Mouse (Mus musculus) spleen, adult 2 months (tissue): ENCODE measurements around the gene Serinc3. TPM values are rescaled to one million over a fixed set of nuclear protein-coding genes. Genes with fewer than 3 reads are reported as not detected.
A peak's percentile ranks its signal among the peaks of the same experiment; 100 is the strongest.

Source experiments
- DNase-seq, 2 experiments: peaks; one replicate each; pipeline versions ENCODE4 v3.0.0 to v3.0.0-alpha.2; 2012 to 2021; ENCODE audit warnings: low spot score in 2 of 2, low read depth in 1 of 2
- H3K27ac ChIP-seq: fragments of 200-500 bp; 2 replicates; pipeline ENCODE4 v1.5.1; 2012; ENCODE audit warnings: low read length, inconsistent platforms; ENCODE audit not compliant: insufficient read depth
- H3K27me3 ChIP-seq: fragments of 200-500 bp; 2 replicates; pipeline ENCODE4 v1.6.1; 2012; ENCODE audit warnings: mild to moderate bottlenecking, moderate library complexity, low read length, inconsistent platforms; ENCODE audit not compliant: control insufficient read depth, insufficient read depth
- H3K36me3 ChIP-seq: fragments of 200-500 bp; 2 replicates; pipeline ENCODE4 v1.6.1; 2012; ENCODE audit warnings: mild to moderate bottlenecking, low read length, inconsistent platforms; ENCODE audit not compliant: control insufficient read depth, insufficient read depth
- H3K4me1 ChIP-seq: fragments of 200-500 bp; 2 replicates; pipeline ENCODE4 v1.6.1; 2011; ENCODE audit warnings: inconsistent platforms; ENCODE audit not compliant: control insufficient read depth, insufficient read depth, insufficient read length
- H3K4me3 ChIP-seq: fragments of 200-500 bp; 2 replicates; pipeline ENCODE4 v1.5.1; 2011; ENCODE audit warnings: mild to moderate bottlenecking, inconsistent platforms; ENCODE audit not compliant: insufficient read depth, insufficient read length; ENCODE audit errors: extremely low read depth
- CTCF ChIP-seq: fragments of 200-500 bp; IDR thresholded peaks from 2 replicates; pipeline ENCODE4 v1.5.1; 2011; ENCODE audit warnings: mild to moderate bottlenecking, inconsistent platforms; ENCODE audit not compliant: insufficient read depth, insufficient read length, insufficient replicate concordance; ENCODE audit errors: extremely low read depth
- POLR2A ChIP-seq: fragments of 200-500 bp; IDR thresholded peaks from 2 replicates; pipeline ENCODE4 v1.6.1; 2011; ENCODE audit warnings: low read depth, low read length, inconsistent platforms
- WGBS: fragments of 180-500 bp; shearing (Covaris S2); methylation state at CpG from one replicate; pipeline ENCODE4 v1.1.7; 2018; 5-methylcytosine and 5-hydroxymethylcytosine counted together
- polyA plus RNA-seq: library from polyadenylated mRNA; depleted of rRNA; stranded (reverse); fragments of >200 nt; gene quantifications from 2 replicates; pipeline ENCODE4 v1.2.3, GENCODE M21; 2012

The Serinc3 gene
- polyA plus RNA-seq, 1 experiment = 443 TPM

- Histone ChIP-seq H3K36me3 (peaks cover 1% of the 10 kb centered on the region; the same call in 1 of the 2 replicates), H3K27me3 (no peaks in the 10 kb centered on the region), H3K4me3 (no peak overlapping the region), H3K4me1 (peaks cover 37% of the 10 kb centered on the region), H3K27ac (peak overlapping the region; percentile 95)
- 24% methylated on average over 2 of the region's 2 CpGs for WGBS
- no peak for TF ChIP-seq CTCF
- no peak for TF ChIP-seq POLR2A
- peak; percentile 74 to 94 for DNase-seq
These were observed 17.8 kb upstream of the Serinc3 start for GRCm38 (mm10) chr2:163662698-163663221.

GRCm38 (mm10) chr2:163662076-163662475 is 17.1 kb upstream of the Serinc3 start:
- DNase-seq = no peak
- H3K4me1 ChIP-seq = peaks cover 37% of the 10 kb centered on the region
- peaks cover 1% of the 10 kb centered on the region; the same call in 1 of the 2 replicates for H3K36me3 ChIP-seq
- WGBS = 50% methylated on average over 5 of the region's 5 CpGs
- peak overlapping the region; percentile 0; the same call in 1 of the 2 replicates for H3K4me3 ChIP-seq
- no peaks in the 10 kb centered on the region for H3K27me3 ChIP-seq
- TF ChIP-seq CTCF = no peak
- no peak for TF ChIP-seq POLR2A
- peak overlapping the region; percentile 95 for H3K27ac ChIP-seq

GRCm38 (mm10) chr2:163661371-163661850 is 16.5 kb upstream of the Serinc3 start:
- peaks cover 1% of the 10 kb centered on the region; the same call in 1 of the 2 replicates for H3K36me3 ChIP-seq
- peak overlapping the region; percentile 12; the same call in 1 of the 2 replicates for H3K4me3 ChIP-seq
- H3K4me1 ChIP-seq = peaks cover 34% of the 10 kb centered on the region
- no peak for DNase-seq
- H3K27ac ChIP-seq = peak overlapping the region; percentile 95
- 58% methylated on average over 6 of the region's 6 CpGs for WGBS
- TF ChIP-seq POLR2A (no peak), CTCF (no peak)
- no peaks in the 10 kb centered on the region for H3K27me3 ChIP-seq

- DNase-seq = no peak
- 41% methylated on average over 5 of the region's 5 CpGs for WGBS
- peaks cover 1% of the 10 kb centered on the region; the same call in 1 of the 2 replicates for H3K36me3 ChIP-seq
- TF ChIP-seq CTCF = no peak
- no peak for TF ChIP-seq POLR2A
- H3K27me3 ChIP-seq = no peaks in the 10 kb centered on the region
- peak overlapping the region; percentile 24 for H3K4me3 ChIP-seq
- H3K27ac ChIP-seq = peak overlapping the region; percentile 95
- H3K4me1 ChIP-seq = peaks cover 28% of the 10 kb centered on the region
These were observed 15.3 kb upstream of the Serinc3 start for GRCm38 (mm10) chr2:163660103-163660701.

- DNase-seq = peak in 1 of 2 experiments; percentile 35
- TF ChIP-seq POLR2A = no peak
- TF ChIP-seq CTCF = no peak
- Histone ChIP-seq H3K4me1 (peaks cover 21% of the 10 kb centered on the region), H3K27me3 (no peaks in the 10 kb centered on the region), H3K4me3 (peak overlapping the region; percentile 94), H3K27ac (peak overlapping the region; percentile 95), H3K36me3 (peaks cover 1% of the 10 kb centered on the region; the same call in 1 of the 2 replicates)
- 73% methylated on average over 12 of the region's 12 CpGs for WGBS
These were observed 14.5 kb upstream of the Serinc3 start for GRCm38 (mm10) chr2:163659431-163659830.

GRCm38 (mm10) chr2:163658941-163659340 is 14.0 kb upstream of the Serinc3 start:
- Histone ChIP-seq H3K36me3 (peaks cover 1% of the 10 kb centered on the region; the same call in 1 of the 2 replicates), H3K27me3 (no peaks in the 10 kb centered on the region), H3K27ac (peak overlapping the region; percentile 95), H3K4me3 (peak overlapping the region; percentile 94), H3K4me1 (peaks cover 16% of the 10 kb centered on the region)
- no peak for TF ChIP-seq CTCF
- no peak for TF ChIP-seq POLR2A
- no peak for DNase-seq
- WGBS = 4% methylated on average over 8 of the region's 8 CpGs
